Mouse (Mus musculus): ENCODE data around the gene Stpg1.

DNA sequence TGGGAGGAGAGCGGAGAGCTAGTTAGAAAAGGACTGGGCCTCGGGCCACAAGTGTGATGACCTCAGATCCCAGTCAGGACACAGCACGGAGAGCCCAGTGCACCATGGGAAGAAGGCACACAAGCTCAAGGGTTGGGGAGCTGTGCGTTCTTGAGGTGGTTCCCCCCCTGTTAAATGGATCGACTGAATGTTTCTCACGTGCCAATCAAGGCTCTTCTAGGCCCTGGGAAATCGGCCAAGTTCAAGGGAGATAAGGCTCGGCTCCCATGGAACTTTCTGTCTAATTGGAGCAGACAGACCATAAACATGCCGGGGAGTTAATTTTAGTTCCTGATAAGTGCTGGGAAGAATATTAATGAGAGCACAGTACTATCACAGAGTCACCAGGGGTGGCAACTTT lies 70.8 kb downstream of the Stpg1 start:
- TF ChIP-seq CTCF (IDR thresholded peaks at IDR 0.05; ENCODE audit: low read depth, low read length) (no peak), GATA1 (IDR thresholded peaks at IDR 0.05; ENCODE audit: borderline replicate concordance, low read length) (no peak), TAL1 (conservative IDR thresholded peaks at IDR 0.05; ENCODE audit: low read depth, low read length) (no peak), POLR2AphosphoS5 (IDR thresholded peaks at IDR 0.05; ENCODE audit: insufficient replicate concordance, low read depth, low read length) (no peak)

Data from G1E (cell line).